Mouse (Mus musculus): ENCODE measurements around the gene Grtp1.

GRCm38 (mm10) chr8:13164361-13164760 lies 36.1 kb downstream of the Grtp1 start:
- TF ChIP-seq CTCF (IDR thresholded peaks at IDR 0.05; ENCODE audit: insufficient read depth, low read length) = no peak
- no peak for TF ChIP-seq POLR2A (IDR thresholded peaks at IDR 0.05; ENCODE audit: borderline replicate concordance, extremely low read depth, low read depth, low read length)
